Mouse (Mus musculus) layer of hippocampus, adult 9-10 months (tissue): ENCODE measurements around the gene Per1.
A peak's percentile ranks its signal among the peaks of the same experiment; 100 is the strongest.

Experiments used
- DNase-seq: peaks from one replicate; pipeline ENCODE4 v3.0.0; 2022; ENCODE audit warnings: low spot score

Per1 gene

GRCm38 (mm10) chr11:69133923-69134621 lies 39.1 kb downstream of the Per1 start:
- peak; percentile 63 for DNase-seq

- no peak for DNase-seq
Measured at GRCm38 (mm10) chr11:69134622-69134968, 39.6 kb downstream of the Per1 start.

GRCm38 (mm10) chr11:69135361-69135760 lies 40.3 kb downstream of the Per1 start:
- DNase-seq = no peak

- no peak for DNase-seq
Measured at GRCm38 (mm10) chr11:69147546-69147945, 52.5 kb downstream of the Per1 start.

- DNase-seq = no peak
Measured at GRCm38 (mm10) chr11:69148451-69148960, 53.5 kb downstream of the Per1 start.

GRCm38 (mm10) chr11:69149728-69150127 lies 54.7 kb downstream of the Per1 start:
- no peak for DNase-seq

GRCm38 (mm10) chr11:69150444-69150843 lies 55.4 kb downstream of the Per1 start:
- peak; percentile 42 for DNase-seq

- no peak for DNase-seq
Measured at GRCm38 (mm10) chr11:69151004-69151403, 56.0 kb downstream of the Per1 start.

- no peak for DNase-seq
Measured at GRCm38 (mm10) chr11:69153831-69154230, 58.8 kb downstream of the Per1 start.

GRCm38 (mm10) chr11:69155351-69155750 lies 60.3 kb downstream of the Per1 start:
- no peak for DNase-seq

GRCm38 (mm10) chr11:69156800-69157199 lies 61.8 kb downstream of the Per1 start, which contains the start of gene Alox12b:
TSS of gene Alox12b (plus strand) at chr11:69156989.
- DNase-seq = no peak
